Mouse (Mus musculus) kidney, postnatal 36 days (tissue): Measurements from ENCODE around the gene H2-T23.
"Not testable (repeated sequence)": the region's sequence is repeated elsewhere in the genome, so short reads cannot be mapped to it uniquely, and the experiment has no call there.

Experiments used
- DNase-seq, 2 experiments: peaks; one replicate each; pipeline ENCODE4 v3.0.0; 2021 to 2022; ENCODE audit warnings: mixed read lengths in 2 of 2

H2-T23 gene

DNA sequence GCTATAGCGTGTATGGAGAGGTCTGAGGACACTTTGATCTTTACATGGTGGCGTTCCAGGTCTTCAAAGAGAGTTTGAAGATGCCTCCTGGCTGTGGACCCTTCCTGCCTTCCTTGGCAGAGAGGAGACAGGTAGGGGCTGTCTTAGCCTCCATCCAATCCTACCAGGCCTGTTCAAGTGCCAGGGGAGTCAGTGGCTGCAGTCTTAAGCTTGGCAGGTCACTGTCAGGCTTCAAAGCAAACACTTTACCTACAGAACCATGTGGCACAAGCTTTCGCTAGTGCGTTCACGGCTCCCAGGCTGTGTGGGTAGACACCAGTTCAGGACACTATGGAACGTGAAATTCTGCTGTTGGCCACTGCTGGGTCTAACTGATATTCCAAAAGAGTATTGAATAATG is 9.7 kb downstream of the H2-T23 start:
- DNase-seq = no peak

GRCm38 (mm10) chr17:36022098-36022497 is 10.6 kb downstream of the H2-T23 start:
- no peak for DNase-seq

DNA sequence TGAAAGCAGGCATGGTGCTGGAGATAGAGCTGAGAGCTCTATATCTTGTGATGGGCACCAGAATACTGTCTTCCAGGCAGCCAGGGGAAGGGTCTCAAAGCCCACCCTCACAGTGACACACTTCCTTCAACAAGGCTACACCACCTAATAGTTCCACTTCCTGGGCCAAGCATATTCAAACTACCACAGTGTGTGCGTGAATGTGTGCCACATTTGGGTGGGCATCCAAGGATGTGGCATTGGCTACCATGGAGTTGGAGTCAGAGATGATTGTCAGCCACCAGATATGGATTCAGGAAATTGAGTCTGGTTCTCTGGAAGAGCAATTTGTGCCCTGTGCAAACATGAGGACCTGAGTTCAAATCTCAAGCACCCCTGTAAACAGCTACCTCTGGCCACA is 11.3 kb downstream of the H2-T23 start:
- no peak for DNase-seq

DNA sequence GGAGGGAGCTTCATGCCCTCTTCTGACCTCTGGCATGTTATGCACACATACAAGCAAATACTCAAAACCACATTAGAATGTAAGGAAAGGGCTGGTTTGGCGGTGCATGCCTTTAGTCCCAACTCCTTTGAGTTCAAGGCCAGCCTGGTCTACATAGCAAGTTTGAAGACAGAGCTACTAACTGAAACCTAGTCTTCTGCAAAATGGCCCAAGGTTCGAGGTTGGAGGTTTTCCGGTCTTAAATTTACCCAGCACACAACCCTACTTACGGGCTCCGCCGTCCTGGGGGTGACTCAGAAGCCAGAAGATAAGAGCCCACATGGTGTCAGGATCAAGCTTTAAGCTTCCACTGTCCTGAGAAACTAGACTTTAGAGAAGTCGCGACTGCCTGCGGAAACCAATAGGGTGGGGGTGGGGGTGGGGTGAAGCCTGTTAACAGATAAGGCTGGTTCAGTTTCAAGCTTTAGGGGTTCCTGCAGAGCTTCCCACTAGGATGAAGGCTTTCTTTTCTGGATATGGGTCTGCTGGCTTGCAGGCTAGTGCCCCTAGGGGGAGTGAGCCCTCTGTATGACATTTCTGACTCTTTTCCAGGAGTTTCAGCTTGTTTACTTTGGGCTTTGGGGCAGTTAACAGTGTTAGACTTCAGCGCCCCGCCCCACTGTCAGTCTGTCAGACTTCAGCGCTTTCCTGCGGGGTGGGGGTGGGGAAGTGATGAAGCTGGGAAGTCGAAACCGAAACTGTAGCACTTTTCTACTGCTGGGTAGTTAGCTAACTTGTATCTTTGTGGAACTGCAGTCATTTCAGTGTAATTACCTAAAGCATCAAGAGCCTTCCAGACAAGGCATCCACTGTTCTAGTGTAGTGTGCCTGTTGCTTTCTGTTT is 12.2 kb downstream of the H2-T23 start, which contains the start of gene H2-T24:
Gene H2-T24, minus strand, starts transcription at position 370 of the 883 bp plus-strand sequence.
- DNase-seq = peak; percentile 89

DNA sequence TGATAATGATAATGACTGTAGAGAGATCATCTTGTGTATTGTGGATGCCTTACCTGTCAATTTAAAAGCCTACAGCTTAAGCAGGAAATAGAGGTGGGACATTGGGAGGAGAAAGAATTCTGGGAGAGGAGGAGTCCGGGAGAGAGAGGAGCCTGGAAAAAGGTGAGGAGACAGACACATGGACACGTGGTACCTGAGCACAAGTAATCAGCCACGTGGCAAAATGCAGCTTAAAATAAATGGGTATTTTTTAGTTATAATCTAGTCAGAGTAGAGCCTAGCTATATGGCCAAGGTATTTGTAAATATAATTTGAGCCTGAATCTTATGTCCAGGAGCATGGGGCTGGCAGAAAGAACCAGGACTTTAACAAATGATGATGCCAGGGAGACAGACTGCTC is 13.1 kb downstream of the H2-T23 start:
- DNase-seq = no peak

DNA sequence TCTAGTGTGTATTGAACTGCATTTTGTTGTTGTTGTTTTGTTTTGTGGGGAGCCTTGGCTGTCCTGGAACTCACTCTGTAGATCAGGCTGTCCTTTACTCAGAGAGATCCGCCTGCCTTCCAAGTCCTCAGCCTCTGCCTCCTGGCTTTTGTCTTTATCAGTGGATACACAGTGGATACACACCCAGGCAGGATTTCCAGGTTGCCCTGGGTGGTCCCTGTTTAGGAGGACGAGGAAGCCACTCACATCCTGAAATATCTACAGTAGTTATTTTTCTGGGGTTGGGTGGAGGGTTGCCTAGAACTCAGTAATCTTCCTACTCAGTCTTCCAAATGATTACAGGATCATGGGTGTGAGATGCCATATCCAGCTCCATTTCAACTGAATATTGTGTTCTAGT is 13.7 kb downstream of the H2-T23 start:
- DNase-seq = peak; percentile 62 to 78

DNA sequence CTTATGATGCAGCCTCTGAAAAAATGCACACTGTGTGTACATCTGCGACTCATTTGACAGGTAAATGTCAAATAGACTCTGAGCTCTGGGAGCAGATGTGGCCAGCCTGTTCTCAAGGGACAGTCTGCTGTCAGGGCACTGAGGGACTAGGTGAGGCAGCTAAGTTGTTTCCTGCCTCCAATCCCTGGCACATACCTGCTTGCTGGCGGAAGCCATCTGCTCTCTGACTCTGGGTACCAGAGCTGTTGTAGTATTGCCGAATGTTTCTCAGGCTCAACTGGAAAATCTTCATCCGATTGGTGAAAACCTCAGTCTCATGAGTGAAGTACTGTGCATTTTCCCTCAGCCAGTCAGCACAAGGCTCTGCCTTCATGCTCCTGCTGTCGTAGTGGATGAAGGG is 15.6 kb downstream of the H2-T23 start:
- no peak for DNase-seq

- no peak for DNase-seq
Measured at GRCm38 (mm10) chr17:36014977-36015376, 17.7 kb downstream of the H2-T23 start.

GRCm38 (mm10) chr17:36004409-36004808 is 28.2 kb downstream of the H2-T23 start:
- DNase-seq = not testable (repeated sequence)

- no peak for DNase-seq
Measured at GRCm38 (mm10) chr17:36003331-36003730, 29.3 kb downstream of the H2-T23 start.

DNA sequence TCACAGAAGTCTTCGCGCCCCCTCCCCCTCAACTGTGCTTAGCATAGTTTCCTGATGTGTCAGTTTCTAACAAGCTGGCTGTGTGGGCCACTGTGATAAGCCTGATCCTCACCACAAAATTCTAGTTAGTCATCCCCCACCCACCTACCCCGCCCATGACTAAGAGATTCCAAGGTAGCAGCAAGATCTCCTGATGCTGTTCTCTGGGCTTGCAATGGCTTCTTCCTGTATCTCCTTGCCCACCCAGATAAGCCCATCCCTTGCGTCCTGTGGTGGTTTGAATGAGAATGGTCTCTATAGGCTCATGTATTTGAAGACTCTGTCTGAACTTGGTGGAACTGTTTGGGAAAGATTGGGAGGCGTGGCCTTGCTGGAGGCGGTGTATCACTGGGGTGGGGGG is 30.7 kb downstream of the H2-T23 start:
- DNase-seq = no peak

- no peak for DNase-seq
Measured at GRCm38 (mm10) chr17:36001121-36001897, 31.3 kb downstream of the H2-T23 start.

DNA sequence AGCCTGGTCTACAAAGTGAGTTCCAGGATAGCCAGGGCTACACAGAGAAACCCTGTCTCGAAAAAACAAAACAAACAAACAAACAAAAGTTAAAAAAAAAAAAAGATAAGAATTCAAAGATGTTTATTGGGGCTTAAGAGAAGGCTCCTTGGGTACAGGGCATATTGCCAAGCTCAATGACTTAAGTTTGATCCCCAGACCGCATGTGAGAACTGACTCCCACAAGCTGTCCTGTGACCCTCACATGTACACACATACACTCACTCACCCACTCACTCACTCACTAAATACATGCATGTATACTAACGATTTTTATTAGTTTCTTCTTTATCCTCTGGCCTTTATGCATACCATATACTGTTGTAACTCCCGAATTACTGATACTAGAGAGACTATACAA is 32.3 kb downstream of the H2-T23 start:
- DNase-seq = no peak

DNA sequence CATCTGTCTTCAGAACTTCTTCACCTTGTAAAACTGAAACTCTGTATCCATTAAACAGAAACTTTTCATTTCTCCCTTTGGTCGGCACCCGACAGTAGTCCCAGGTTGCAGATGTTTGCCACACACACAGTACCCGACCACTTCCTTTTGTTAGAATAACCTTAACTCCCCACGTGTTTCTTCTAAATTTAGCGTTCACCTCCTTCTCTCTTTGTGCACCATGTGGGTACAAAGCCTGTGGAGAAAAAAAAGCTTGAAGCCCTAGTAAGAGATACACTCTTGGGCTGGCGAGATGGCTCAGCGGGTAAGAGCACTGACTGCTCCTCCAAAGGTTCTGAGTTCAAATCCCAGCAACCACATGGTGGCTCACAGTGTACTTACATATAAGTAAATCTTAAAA is 33.3 kb downstream of the H2-T23 start:
- no peak for DNase-seq

DNA sequence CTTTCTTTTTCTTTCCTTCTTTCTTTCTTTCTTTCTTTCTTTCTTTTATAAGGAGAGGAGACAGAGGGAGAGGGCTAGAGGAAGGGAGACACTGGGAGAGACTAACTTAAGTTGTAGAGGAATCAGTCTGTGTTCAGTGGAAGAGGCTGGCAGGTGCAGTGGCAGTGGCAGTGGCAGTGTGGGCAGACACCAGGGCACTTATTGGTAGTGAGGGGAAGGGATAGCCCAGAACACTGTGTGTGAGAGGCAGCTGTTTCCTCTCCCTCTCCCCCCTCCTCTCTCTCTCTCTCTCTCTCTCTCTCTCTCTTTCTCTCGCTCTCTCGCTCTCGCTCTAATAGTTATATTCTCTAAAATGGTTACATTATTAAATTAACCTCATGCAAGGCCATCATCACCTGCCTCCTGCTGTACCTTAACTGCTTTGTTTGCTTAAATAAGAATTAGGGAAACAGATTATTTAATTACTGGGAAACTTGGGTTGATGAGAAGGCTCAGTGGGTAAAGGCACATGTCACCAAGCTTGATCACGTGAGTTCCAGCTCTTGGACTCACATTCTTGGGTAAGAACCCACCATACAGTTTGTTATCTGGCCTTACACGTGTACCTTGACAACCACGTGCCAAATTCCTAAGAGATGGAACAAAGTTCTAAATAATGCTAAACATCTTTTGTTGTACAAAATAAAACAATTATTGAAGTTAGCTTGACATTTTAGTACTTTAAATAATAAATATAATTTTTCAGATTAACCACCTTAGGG is 33.9 kb downstream of the H2-T23 start:
- no peak for DNase-seq

GRCm38 (mm10) chr17:35997713-35998510 is 34.7 kb downstream of the H2-T23 start:
- DNase-seq = peak in 1 of 2 experiments; percentile 53

- peak; percentile 97 to 98 for DNase-seq
Measured at GRCm38 (mm10) chr17:35996949-35997348, 35.7 kb downstream of the H2-T23 start.

- no peak for DNase-seq
Measured at GRCm38 (mm10) chr17:35994879-35995240, 37.8 kb downstream of the H2-T23 start.

GRCm38 (mm10) chr17:35994175-35994878 is 38.3 kb downstream of the H2-T23 start:
- DNase-seq = peak; percentile 89 to 90

GRCm38 (mm10) chr17:35993675-35994074 is 39.0 kb downstream of the H2-T23 start:
- DNase-seq = peak; percentile 69 to 86

GRCm38 (mm10) chr17:35991781-35992180 is 40.9 kb downstream of the H2-T23 start:
- no peak for DNase-seq

DNA sequence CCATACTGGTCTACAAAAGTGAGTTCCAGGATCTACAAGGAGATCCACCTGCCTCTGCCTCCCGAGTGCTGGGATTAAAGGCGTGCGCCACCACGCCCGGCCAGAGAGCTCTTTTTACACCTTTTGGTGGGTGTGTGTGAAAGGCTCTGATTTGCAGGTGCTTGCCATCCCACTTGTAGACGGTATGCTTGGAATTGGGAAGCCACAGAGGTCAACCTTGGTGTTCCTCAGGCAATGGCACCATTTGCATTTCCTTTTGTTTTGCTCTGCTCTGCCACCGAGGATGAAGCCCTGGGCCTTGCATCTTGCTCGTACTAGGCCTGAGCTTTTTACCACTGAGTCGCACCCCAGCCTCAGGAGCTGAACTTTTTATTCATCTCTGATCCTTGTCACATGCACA is 50.9 kb downstream of the H2-T23 start:
- no peak for DNase-seq
